Mouse (Mus musculus): Measurements from ENCODE around the gene Rnps1.

Rnps1 gene

DNA sequence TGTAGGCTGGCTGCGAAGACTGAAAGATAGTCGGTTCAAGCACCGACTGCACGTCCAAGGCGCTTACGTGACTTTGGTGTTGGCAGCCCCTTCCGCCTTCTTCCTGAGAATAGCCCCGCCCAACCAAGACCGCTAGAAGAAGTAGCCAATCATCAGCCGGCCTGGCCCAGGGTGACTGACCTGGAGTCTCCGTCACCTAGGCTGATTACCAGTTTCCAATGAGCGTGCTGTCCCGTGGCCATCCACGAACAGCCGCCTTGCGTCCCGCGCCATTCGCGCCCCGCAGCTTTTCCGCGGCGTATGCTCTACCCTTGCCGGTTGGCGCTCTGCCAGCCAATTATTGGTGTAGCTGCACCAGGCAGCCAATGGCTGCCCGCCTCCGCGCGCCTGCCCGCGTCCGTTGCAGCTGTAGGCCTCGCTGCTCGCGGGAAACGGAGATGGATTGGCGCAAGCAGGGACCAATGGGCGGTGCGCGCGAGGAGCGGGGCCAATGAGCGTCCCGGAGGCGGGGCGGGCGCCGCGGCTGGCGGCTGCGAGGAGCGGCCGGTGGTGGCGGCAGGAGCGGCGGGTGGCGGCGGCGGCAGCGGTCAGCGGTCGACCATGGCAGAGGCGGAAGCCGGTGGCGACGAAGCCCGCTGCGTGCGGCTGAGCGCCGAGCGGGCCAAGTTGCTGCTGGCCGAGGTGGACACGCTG, 55.7 kb downstream of the Rnps1 start, which contains the start of the genes E4f1 and Pgp:
Gene E4f1 (minus strand): TSS at position 404 of the 693 bp plus-strand sequence.
Gene Pgp (plus strand): TSS at position 483 of the 693 bp plus-strand sequence.
- DNase-seq (ENCODE audit: low spot score) = peak; percentile 99

DNA sequence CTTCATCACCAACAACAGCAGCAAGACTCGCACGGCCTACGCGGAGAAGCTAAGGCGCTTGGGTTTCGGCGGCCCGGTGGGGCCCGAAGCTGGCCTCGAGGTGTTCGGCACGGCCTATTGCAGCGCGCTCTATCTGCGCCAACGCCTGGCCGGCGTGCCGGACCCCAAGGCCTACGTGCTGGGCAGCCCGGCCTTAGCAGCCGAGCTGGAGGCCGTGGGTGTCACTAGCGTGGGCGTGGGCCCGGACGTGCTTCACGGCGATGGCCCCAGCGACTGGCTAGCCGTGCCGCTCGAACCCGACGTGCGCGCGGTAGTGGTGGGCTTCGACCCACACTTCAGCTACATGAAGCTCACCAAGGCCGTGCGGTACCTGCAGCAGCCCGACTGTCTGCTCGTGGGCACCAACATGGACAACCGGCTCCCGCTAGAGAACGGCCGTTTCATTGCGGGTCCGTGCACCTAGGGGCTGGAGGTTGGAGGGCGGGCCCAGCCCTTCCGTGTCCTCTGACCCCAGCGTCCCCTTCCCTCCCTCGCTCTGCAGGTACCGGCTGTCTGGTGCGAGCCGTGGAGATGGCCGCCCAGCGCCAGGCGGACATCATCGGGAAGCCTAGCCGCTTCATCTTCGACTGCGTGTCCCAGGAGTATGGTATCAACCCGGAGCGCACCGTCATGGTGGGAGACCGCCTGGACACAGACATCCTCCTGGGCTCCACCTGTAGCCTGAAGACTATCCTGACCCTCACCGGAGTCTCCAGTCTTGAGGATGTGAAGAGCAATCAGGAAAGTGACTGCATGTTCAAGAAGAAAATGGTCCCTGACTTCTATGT, 56.5 kb downstream of the Rnps1 start:
- no peak for DNase-seq (ENCODE audit: low spot score)

DNA sequence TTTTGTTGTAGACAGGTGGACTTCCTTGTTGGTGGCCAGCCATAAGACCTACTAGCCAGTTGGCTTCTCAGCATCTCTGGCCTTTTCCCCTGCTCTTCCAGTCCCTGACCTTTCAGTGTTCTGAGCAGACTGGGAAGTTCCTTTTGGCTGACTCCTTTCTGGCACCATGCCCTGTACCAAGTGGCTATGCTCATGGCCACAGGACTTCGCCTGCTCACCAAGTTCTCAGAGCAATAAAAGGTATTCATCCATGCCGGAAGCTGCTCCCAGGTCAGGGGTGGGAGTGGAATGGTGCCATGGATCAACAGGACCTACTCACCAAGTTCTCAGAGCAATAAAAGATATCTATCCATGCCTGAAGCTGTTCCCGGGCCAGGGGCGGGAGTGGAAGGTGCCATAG, 58.1 kb downstream of the Rnps1 start:
- DNase-seq (ENCODE audit: low spot score) = peak; percentile 74

DNA sequence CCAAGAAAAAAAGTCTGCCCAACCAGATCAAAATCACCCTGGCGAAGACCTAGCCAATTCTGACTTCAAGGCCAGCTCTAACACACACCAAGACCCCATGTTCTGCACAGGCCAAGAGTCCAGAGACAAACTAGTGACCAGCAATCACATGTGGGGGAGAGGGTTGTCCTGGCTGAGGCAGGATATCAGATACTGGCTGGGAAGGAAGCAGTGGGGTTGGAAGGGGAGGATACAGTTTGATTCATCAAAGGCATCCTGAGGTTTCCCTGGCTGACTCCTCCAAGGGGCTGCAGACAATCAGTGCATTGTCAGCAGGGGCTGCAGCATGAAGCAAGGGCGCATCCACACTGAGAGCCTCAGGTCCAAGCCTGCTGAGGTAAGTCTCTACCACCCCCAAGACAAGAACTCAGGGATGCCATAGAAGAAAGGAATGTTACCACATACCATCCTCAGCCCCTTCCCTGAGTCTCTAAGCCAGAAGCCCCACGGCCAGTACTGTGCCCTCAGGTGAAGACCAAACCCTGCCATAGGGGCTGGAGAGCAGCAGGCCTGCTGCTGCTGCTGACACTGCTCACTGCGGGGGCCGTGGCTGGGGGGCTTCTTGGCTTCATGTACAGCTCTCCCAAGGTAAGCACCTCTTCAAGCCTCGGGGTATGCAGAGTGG, 59.4 kb downstream of the Rnps1 start, which contains the start of gene Bricd5:
Gene Bricd5 (plus strand): TSS at position 273 of the 664 bp plus-strand sequence.
- no peak for DNase-seq (ENCODE audit: low spot score)

DNA sequence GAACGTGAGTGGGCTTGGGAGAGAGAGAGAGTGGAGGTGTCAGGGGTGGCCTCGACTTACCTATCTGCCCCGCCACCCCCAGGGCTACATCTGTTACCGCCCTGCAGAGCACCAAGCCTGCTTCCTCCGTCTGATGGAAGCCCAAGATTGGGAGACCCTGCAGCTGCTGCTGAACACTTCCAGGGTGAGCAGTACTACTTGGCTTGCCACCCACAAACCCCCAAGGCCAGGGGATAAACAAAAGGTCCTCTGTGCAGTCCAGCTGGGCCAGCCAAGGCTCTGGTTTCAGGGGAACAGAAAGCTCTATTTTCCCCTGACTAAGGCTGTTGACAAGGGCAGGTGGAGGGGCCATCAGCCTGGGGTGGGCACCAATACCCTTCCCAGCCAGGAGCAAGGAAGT, 60.2 kb downstream of the Rnps1 start:
- DNase-seq (ENCODE audit: low spot score) = no peak
